Mouse (Mus musculus) small intestine, adult 2 months (tissue): Measurements from ENCODE around the gene B3galt5.

Experiments
- CTCF ChIP-seq: fragments of 200-500 bp; IDR thresholded peaks from 2 replicates; pipeline ENCODE4 v1.5.1; 2012; ENCODE audit warnings: low read depth, mild to moderate bottlenecking, control low read depth, inconsistent platforms, low read length, moderate library complexity, mixed read lengths; ENCODE audit not compliant: insufficient replicate concordance, insufficient read length; ENCODE audit errors: extremely low read depth
- POLR2A ChIP-seq: fragments of 200-500 bp; IDR thresholded peaks from 2 replicates; pipeline ENCODE4 v1.6.1; 2012; ENCODE audit warnings: low read depth, mild to moderate bottlenecking, control low read depth, inconsistent platforms, low read length, moderate library complexity

DNA sequence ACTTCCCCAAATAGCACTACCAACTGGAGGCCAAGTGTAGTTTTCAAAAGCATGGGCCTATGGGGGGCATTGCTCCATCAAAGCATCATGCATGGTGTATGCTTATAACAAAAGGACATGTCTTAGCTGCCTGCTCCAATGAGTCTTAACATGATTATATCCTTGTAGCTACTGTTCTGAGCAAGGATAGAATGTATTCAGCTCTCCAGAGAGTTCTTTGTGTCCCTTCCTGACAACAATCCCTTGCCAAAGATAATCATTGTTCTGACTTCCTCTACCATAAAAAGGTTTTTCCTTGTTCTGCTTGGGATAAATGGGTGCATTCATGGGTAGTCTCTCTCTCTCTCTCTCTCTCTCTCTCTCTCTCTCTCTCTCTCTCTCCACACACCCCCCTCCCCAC, 68.8 kb downstream of the B3galt5 start:
- TF ChIP-seq POLR2A = no peak
- TF ChIP-seq CTCF = no peak
